Mouse (Mus musculus) heart, embryonic 10.5 days (tissue): ENCODE measurements around the gene Plbd1. TPM values are rescaled to one million over a fixed set of nuclear protein-coding genes. Genes with fewer than 3 reads are reported as not detected.

ENCODE experiments used
- DNase-seq: peaks from one replicate; pipeline ENCODE4 v3.0.0-alpha.2; 2017; ENCODE audit warnings: low spot score
- H3K27ac ChIP-seq: fragments of 300-500 bp; sonication (generic); 2 replicates; pipeline ENCODE4 v1.5.1; 2016; ENCODE audit warnings: mild to moderate bottlenecking
- H3K27me3 ChIP-seq: fragments of 300-500 bp; sonication (generic); 2 replicates; pipeline ENCODE4 v1.6.1; 2016; ENCODE audit warnings: mild to moderate bottlenecking; ENCODE audit not compliant: poor library complexity, insufficient read depth, severe bottlenecking
- H3K36me3 ChIP-seq: fragments of 300-500 bp; sonication (generic); 2 replicates; pipeline ENCODE4 v1.6.1; 2016; ENCODE audit warnings: mild to moderate bottlenecking, moderate library complexity
- H3K4me1 ChIP-seq: fragments of 300-500 bp; sonication (generic); 2 replicates; pipeline ENCODE4 v1.6.1; 2016; ENCODE audit warnings: mild to moderate bottlenecking
- H3K4me3 ChIP-seq: fragments of 300-500 bp; sonication (generic); 2 replicates; pipeline ENCODE4 v1.5.1; 2016; ENCODE audit warnings: mild to moderate bottlenecking, moderate library complexity
- H3K9me3 ChIP-seq: fragments of 300-500 bp; sonication (generic); 2 replicates; pipeline ENCODE4 v1.6.1; 2016; ENCODE audit warnings: mild to moderate bottlenecking, moderate library complexity
- WGBS: fragments of 180-500 bp; shearing (Covaris S2); methylation state at CpG from one replicate; pipeline ENCODE4 v1.1.7; 2016; 5-methylcytosine and 5-hydroxymethylcytosine counted together
- polyA plus RNA-seq: library from polyadenylated mRNA; unstranded; fragments of >200 nt; fragmentation: Nextera tagmentation; extraction: Ambion mirVana; gene quantifications from 2 replicates; pipeline ENCODE4 v1.2.1, GENCODE M21; 2016

The Plbd1 gene
- polyA plus RNA-seq, 1 experiment from 2014 or later: 3.1 TPM

DNA sequence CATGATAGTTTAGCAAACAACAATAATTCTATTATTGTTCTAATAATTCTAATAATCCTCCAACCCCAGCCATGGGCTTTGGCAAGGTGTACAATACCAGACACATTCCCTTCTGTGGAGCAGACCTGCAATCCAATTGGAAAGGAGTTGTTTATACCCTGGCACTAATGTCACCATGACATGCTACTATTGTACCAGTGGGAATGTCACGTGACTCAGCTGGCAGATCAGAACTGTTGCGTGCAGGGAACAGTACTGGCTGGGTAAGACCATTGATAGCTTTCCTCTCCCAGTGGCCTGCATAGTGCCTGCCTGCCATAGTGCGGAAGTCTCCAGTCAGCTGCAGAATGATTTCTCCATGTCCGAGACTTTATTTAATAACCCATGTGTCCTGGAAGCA, 67.2 kb downstream of the Plbd1 start:
- 93% methylated on average over 4 of the region's 4 CpGs for WGBS
- no peak overlapping the region for H3K4me3 ChIP-seq
- peaks cover 82% of the 10 kb centered on the region for H3K36me3 ChIP-seq
- H3K4me1 ChIP-seq: no peaks in the 10 kb centered on the region
- H3K9me3 ChIP-seq: no peaks in the 10 kb centered on the region
- no peak overlapping the region for H3K27ac ChIP-seq
- H3K27me3 ChIP-seq: no peaks in the 10 kb centered on the region
- no peak for DNase-seq

DNA sequence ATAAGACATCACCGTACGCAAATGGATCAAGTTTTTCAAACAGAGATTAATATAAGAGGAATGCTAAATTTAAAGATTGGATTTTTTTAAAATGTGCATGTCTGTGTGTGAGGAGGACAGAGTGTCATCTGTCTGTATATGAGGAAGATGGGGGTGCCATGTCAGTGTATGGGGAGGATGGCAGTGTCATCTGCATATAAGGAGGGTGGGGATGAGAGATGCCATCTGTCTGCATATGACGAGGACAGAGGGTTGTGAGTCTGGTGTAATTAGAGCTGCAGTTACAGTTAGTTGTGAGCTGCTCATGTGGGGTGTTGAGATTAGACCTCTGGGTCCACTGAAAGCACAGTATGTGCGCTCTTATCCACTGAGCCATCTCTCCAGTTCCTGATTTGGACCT, 71.0 kb downstream of the Plbd1 start:
- peaks cover 77% of the 10 kb centered on the region for H3K36me3 ChIP-seq
- no peak overlapping the region for H3K27ac ChIP-seq
- DNase-seq: no peak
- H3K27me3 ChIP-seq: no peaks in the 10 kb centered on the region
- no peaks in the 10 kb centered on the region for H3K9me3 ChIP-seq
- no peaks in the 10 kb centered on the region for H3K4me1 ChIP-seq
- no peak overlapping the region for H3K4me3 ChIP-seq
- 98% methylated on average over 4 of the region's 4 CpGs for WGBS

DNA sequence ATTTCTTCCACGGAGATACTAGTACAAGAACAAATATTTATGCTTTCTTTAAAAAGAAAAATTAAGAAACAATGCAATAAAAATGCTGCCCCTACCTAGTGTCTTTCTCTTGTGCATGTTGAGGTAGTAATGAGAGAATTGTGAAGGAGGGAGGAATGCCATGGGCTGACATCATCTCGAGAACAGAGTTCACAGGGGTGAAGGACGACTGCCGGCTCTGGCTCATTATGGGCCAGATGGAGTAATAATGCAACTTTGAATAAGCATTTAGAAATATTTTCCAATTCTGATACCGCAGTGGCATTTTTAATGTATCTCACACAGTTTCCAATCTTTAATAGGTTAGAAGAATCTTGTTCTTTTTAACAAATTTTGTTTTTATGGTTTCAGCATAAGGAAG, 95.7 kb downstream of the Plbd1 start:
- Histone ChIP-seq H3K4me1 (no peaks in the 10 kb centered on the region), H3K36me3 (peaks cover 91% of the 10 kb centered on the region), H3K4me3 (no peak overlapping the region), H3K27me3 (no peaks in the 10 kb centered on the region), H3K9me3 (no peaks in the 10 kb centered on the region), H3K27ac (no peak overlapping the region)
- DNase-seq: no peak
- 88% methylated on average over 5 of the region's 5 CpGs for WGBS

Other genes starting within 250 kb of the Plbd1 start
- gene E330021D16Rik, start 246.4 kb downstream of the Plbd1 start, polyA plus RNA-seq: 0.11 TPM in 1 of 2 replicates, not detected in the other
- gene Atf7ip, start 155.8 kb downstream of the Plbd1 start, polyA plus RNA-seq: 37.7 and 42.4 TPM in 2 replicates
- gene Gucy2c, start 119.8 kb upstream of the Plbd1 start, polyA plus RNA-seq: 0.10 TPM in 1 of 2 replicates, not detected in the other
- 0.25 and 0.63 TPM in 2 replicates for gene Hist4h4, start 142.5 kb upstream of the Plbd1 start, polyA plus RNA-seq
- 81.5 and 88.2 TPM in 2 replicates for gene H2afj, start 146.3 kb upstream of the Plbd1 start, polyA plus RNA-seq
- 2.4 and 2.7 TPM in 2 replicates for gene BC049715, start 165.7 kb upstream of the Plbd1 start, polyA plus RNA-seq
- gene Wbp11, start 166.3 kb upstream of the Plbd1 start, polyA plus RNA-seq: 111 and 120 TPM in 2 replicates
- not detected in 2 replicates for gene Smco3, start 173.5 kb upstream of the Plbd1 start, polyA plus RNA-seq
- 12.8 and 15.8 TPM in 2 replicates for gene Art4, start 195.8 kb upstream of the Plbd1 start, polyA plus RNA-seq
- gene Mgp, start 213.9 kb upstream of the Plbd1 start, polyA plus RNA-seq: 10.7 and 12.2 TPM in 2 replicates